Mouse (Mus musculus): Measurements from ENCODE around the gene Hsd17b7. TPM values are rescaled to one million over a fixed set of nuclear protein-coding genes. Genes with fewer than 3 reads are reported as not detected.
"Not testable (repeated sequence)": the region's sequence is repeated elsewhere in the genome, so short reads cannot be mapped to it uniquely, and the experiment has no call there.

Hsd17b7 gene
- 1 to 10 TPM; 2.2 to 2.9 TPM for total RNA-seq (2021)
- long read RNA-seq, experiment 1, partial matches to known transcripts = 0 of 2 reads
- long read RNA-seq, experiment 1, other reads (novel, unspliced or antisense) = 2 of 2 reads
- long read RNA-seq, experiment 2, full-length matches to known transcripts = 3 of 5 reads
- long read RNA-seq, experiment 2, partial matches to known transcripts = 0 of 5 reads
- long read RNA-seq, experiment 2, other reads (novel, unspliced or antisense) = 2 of 5 reads

GRCm38 (mm10) chr1:169968792-169969515 lies at the start of gene Hsd17b7:
Hsd17b7 (minus strand) TSS chr1:169969241.
- intact Hi-C loops (cut with DNase I; ENCODE audit: low total_unique reads) = loop anchor here (10.0 kb wide), 1 partner anchor 166 kb away; no protein-coding TSS in a partner anchor
- peak; percentile 99 for DNase-seq

GRCm38 (mm10) chr1:170014784-170015183 lies 45.7 kb upstream of the Hsd17b7 start:
- no peak for DNase-seq
- intact Hi-C loops (cut with DNase I; ENCODE audit: low total_unique reads) = no loop called here

GRCm38 (mm10) chr1:170010716-170011505 lies 41.9 kb upstream of the Hsd17b7 start:
- peak; percentile 48 for DNase-seq

GRCm38 (mm10) chr1:170009296-170009695 lies 40.3 kb upstream of the Hsd17b7 start:
- intact Hi-C loops (cut with DNase I; ENCODE audit: low total_unique reads) = no loop called here
- DNase-seq = no peak

More at GRCm38 (mm10) chr1:170010716-170011505, 41.9 kb upstream of the Hsd17b7 start:
- intact Hi-C loops (cut with DNase I; ENCODE audit: low total_unique reads) = no loop called here

- intact Hi-C loops (cut with DNase I; ENCODE audit: low total_unique reads) = no loop called here
- no peak for DNase-seq
Observed at GRCm38 (mm10) chr1:170008432-170009220, 39.6 kb upstream of the Hsd17b7 start.

GRCm38 (mm10) chr1:170006516-170006915 lies 37.5 kb upstream of the Hsd17b7 start:
- peak; percentile 38 for DNase-seq
- intact Hi-C loops (cut with DNase I; ENCODE audit: low total_unique reads) = no loop called here

- DNase-seq = no peak
- intact Hi-C loops (cut with DNase I; ENCODE audit: low total_unique reads) = no loop called here
Observed at GRCm38 (mm10) chr1:170005297-170005696, 36.3 kb upstream of the Hsd17b7 start.

GRCm38 (mm10) chr1:169993901-169994300 lies 24.9 kb upstream of the Hsd17b7 start:
- intact Hi-C loops (cut with DNase I; ENCODE audit: low total_unique reads); DNase-seq: not testable (repeated sequence)

- no peak for DNase-seq
- intact Hi-C loops (cut with DNase I; ENCODE audit: low total_unique reads) = no loop called here
Observed at GRCm38 (mm10) chr1:169986166-169986565, 17.1 kb upstream of the Hsd17b7 start.

GRCm38 (mm10) chr1:169977621-169978020 lies 8.6 kb upstream of the Hsd17b7 start:
- DNase-seq = no peak
- intact Hi-C loops (cut with DNase I; ENCODE audit: low total_unique reads) = no loop called here

- intact Hi-C loops (cut with DNase I; ENCODE audit: low total_unique reads) = no loop called here
- DNase-seq = no peak
Observed at GRCm38 (mm10) chr1:169971998-169972397, 3.0 kb upstream of the Hsd17b7 start.

- intact Hi-C loops (cut with DNase I; ENCODE audit: low total_unique reads) = no loop called here
- no peak for DNase-seq
Observed at GRCm38 (mm10) chr1:169970936-169971335, 1.9 kb upstream of the Hsd17b7 start.

- intact Hi-C loops (cut with DNase I; ENCODE audit: low total_unique reads) = loop anchor here (10.0 kb wide), 1 partner anchor 165 kb away; no protein-coding TSS in a partner anchor
Observed at GRCm38 (mm10) chr1:169969516-169969886, 460 bp upstream of the Hsd17b7 start.

GRCm38 (mm10) chr1:169953106-169953505 lies 15.9 kb downstream of the Hsd17b7 start:
- DNase-seq = no peak
- intact Hi-C loops (cut with DNase I; ENCODE audit: low total_unique reads) = no loop called here

More at GRCm38 (mm10) chr1:169969516-169969886, 460 bp upstream of the Hsd17b7 start:
- DNase-seq = no peak

- intact Hi-C loops (cut with DNase I; ENCODE audit: low total_unique reads) = no loop called here
- DNase-seq = no peak
Observed at GRCm38 (mm10) chr1:169952636-169953035, 16.4 kb downstream of the Hsd17b7 start.

- intact Hi-C loops (cut with DNase I; ENCODE audit: low total_unique reads) = no loop called here
Observed at GRCm38 (mm10) chr1:169951561-169951960, 17.5 kb downstream of the Hsd17b7 start.

GRCm38 (mm10) chr1:169950651-169951050 lies 18.4 kb downstream of the Hsd17b7 start:
- intact Hi-C loops (cut with DNase I; ENCODE audit: low total_unique reads) = no loop called here
- no peak for DNase-seq

More at GRCm38 (mm10) chr1:169951561-169951960, 17.5 kb downstream of the Hsd17b7 start:
- DNase-seq = no peak

- DNase-seq = no peak
- intact Hi-C loops (cut with DNase I; ENCODE audit: low total_unique reads) = no loop called here
Observed at GRCm38 (mm10) chr1:169949981-169950380, 19.1 kb downstream of the Hsd17b7 start.

GRCm38 (mm10) chr1:169948866-169949265 lies 20.2 kb downstream of the Hsd17b7 start:
- intact Hi-C loops (cut with DNase I; ENCODE audit: low total_unique reads) = no loop called here
- DNase-seq = no peak

All from gastrocnemius, postnatal 14 days (tissue).